Mouse (Mus musculus) ES-Bruce4 (cell line): ENCODE measurements around the gene Olfr867. TPM values are rescaled to one million over a fixed set of nuclear protein-coding genes. Genes with fewer than 3 reads are reported as not detected.

Experiments
- H3K27ac ChIP-seq: 2 replicates; pipeline ENCODE4 v1.5.1; 2012; ENCODE audit warnings: low read length, inconsistent platforms; ENCODE audit not compliant: insufficient read depth
- H3K27me3 ChIP-seq: 2 replicates; pipeline ENCODE4 v1.6.1; 2012; ENCODE audit warnings: mild to moderate bottlenecking, low read length, inconsistent platforms; ENCODE audit not compliant: control insufficient read depth, poor library complexity, insufficient read depth, severe bottlenecking
- H3K36me3 ChIP-seq: 2 replicates; pipeline ENCODE4 v1.6.1; 2012; ENCODE audit warnings: inconsistent platforms, mild to moderate bottlenecking, low read length, moderate library complexity; ENCODE audit not compliant: control insufficient read depth, poor library complexity, insufficient read depth, severe bottlenecking
- H3K4me1 ChIP-seq: one replicate; pipeline ENCODE4 v1.8.1; 2011; ENCODE audit warnings: low read length; ENCODE audit not compliant: control insufficient read depth, insufficient read depth
- H3K4me3 ChIP-seq: 2 replicates; pipeline ENCODE4 v1.5.1; 2011; ENCODE audit warnings: low read depth, mild to moderate bottlenecking, low read length
- H3K9ac ChIP-seq: 2 replicates; pipeline ENCODE4 v1.6.1; 2012; ENCODE audit warnings: low read depth, mild to moderate bottlenecking, inconsistent platforms; ENCODE audit not compliant: poor library complexity, severe bottlenecking
- H3K9me3 ChIP-seq: replicated peaks from 2 replicates; pipeline ENCODE4 v1.6.1; 2012; ENCODE audit warnings: mild to moderate bottlenecking, low read length, inconsistent platforms; ENCODE audit not compliant: control insufficient read depth, poor library complexity, insufficient read depth, severe bottlenecking
- CTCF ChIP-seq: IDR thresholded peaks from one replicate; pipeline ENCODE4 v1.8.1; 2011; ENCODE audit warnings: low read depth, low read length
- EP300 ChIP-seq: IDR thresholded peaks from 2 replicates; pipeline ENCODE4 v1.6.1; 2011; ENCODE audit warnings: low read depth, low read length; ENCODE audit not compliant: insufficient read depth
- POLR2A ChIP-seq: IDR thresholded peaks from one replicate; pipeline ENCODE4 v1.8.1; 2011; ENCODE audit warnings: low read length; ENCODE audit not compliant: insufficient read depth
- polyA plus RNA-seq: library from polyadenylated mRNA; stranded (reverse); fragments of >200 nt; gene quantifications from 2 replicates; pipeline ENCODE4 v1.2.4, GENCODE M21; 2011; ENCODE audit warnings: low read depth; ENCODE audit not compliant: missing spikeins, insufficient read depth, insufficient read length

The Olfr867 gene
- polyA plus RNA-seq, result not detected in 2 replicates

DNA sequence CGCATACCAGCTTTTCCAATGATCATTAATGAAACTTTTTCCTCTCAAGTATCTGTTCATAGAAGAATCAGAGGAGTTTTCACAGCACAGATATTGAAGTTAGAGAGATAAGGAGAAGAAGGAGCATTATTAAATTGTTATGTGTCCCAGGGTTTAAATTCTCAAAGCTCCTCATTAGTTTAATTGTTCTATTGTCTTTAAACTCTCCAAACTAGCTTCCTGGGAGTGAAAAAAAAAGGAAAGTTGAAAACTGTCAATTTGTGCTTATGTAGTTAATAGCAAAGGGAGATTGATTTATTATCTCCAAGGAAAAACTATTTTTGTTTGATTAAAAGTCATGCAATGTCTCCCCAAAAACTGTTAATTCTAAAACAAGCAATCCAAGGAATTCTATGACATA is at the start of gene Olfr867:
TSS of gene Olfr867 (minus strand) at position 101 of the 400 bp plus-strand sequence.
- no peak for TF ChIP-seq CTCF
- no peak for TF ChIP-seq POLR2A
- no peak for TF ChIP-seq EP300
- Histone ChIP-seq H3K9ac (no peak within 1 kb of the TSS), H3K27ac (no peak within 1 kb of the TSS), H3K9me3 (0 out of 2 replicates have a peak, but pooled peaks cover 5% of the 10 kb centered on the region), H3K36me3 (no peaks in the 10 kb centered on the region), H3K27me3 (no peaks in the 10 kb centered on the region), H3K4me3 (no peak within 1 kb of the TSS), H3K4me1 (no peaks in the 10 kb centered on the region)

DNA sequence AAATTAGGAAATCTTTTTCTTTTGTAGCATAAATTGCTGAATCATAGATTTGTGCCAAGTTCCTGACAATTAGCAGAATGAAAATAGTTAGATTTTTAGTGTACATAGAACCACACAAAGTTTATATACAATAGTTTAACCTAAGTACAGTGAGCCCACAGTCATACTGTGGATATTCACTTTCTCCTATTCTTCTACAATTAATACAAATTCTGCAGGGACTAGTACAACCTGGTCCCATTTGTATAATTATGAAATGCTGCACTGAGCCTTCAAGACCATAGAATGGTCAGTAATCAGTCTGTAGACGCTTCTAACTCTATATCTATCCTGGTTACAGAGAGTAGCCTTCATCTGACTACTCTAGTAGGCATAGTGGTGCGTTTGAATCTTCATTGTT is 41.0 kb upstream of the Olfr867 start, which contains the start of gene Olfr868:
TSS of gene Olfr868 (plus strand) at position 301 of the 400 bp plus-strand sequence.
- H3K27me3 ChIP-seq, result no peaks in the 10 kb centered on the region
- H3K9me3 ChIP-seq, result no peaks in the 10 kb centered on the region
- H3K36me3 ChIP-seq, result no peaks in the 10 kb centered on the region
- H3K4me1 ChIP-seq, result no peaks in the 10 kb centered on the region
- H3K27ac ChIP-seq, result no peak within 1 kb of the TSS
- no peak within 1 kb of the TSS for H3K4me3 ChIP-seq
- H3K9ac ChIP-seq, result no peak within 1 kb of the TSS
- TF ChIP-seq EP300, result no peak
- no peak for TF ChIP-seq POLR2A
- TF ChIP-seq CTCF, result no peak

DNA sequence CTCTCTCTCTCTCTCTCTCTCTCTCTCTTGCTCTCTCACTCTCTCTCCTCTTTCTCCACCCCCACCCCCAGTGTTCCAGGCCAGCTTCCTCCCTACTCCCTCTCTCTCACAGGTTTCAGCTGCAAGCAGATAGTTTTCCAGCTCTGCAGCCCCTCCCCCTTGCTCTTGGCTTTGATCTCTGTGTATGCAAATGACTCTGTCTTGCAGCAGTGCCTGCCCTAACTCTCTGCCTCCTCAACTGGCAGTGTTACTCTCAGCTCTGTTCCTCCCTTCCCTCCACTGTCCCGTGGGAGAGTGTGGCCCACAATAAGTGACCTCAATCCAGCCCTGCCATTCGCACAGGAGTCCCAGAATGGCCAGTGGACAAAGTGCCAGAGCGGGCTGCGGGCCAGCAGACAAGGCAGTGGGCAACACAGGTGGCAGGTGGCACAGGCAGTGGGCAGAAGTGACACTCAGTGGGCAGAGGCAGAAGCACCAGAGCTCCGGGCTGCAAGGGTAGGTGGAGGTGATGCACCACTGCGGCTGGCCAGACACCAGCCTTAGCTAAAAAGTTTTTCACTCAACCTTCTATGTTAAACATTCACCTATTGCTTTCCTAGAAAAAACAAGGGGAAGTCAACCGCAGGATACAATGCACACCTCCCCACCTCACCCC is 16.3 kb upstream of the Olfr867 start:
- TF ChIP-seq CTCF (no peak), EP300 (no peak), POLR2A (no peak)
- Histone ChIP-seq H3K27me3 (no peaks in the 10 kb centered on the region), H3K36me3 (no peaks in the 10 kb centered on the region), H3K9ac (no peak overlapping the region), H3K4me1 (no peaks in the 10 kb centered on the region), H3K9me3 (peaks cover 27% of the 10 kb centered on the region), H3K27ac (no peak overlapping the region), H3K4me3 (no peak overlapping the region)

GRCm38 (mm10) chr9:20071291-20071690 is 13.9 kb upstream of the Olfr867 start:
- no peak overlapping the region for H3K27ac ChIP-seq
- H3K9ac ChIP-seq, result no peak overlapping the region
- TF ChIP-seq POLR2A (no peak), CTCF (no peak), EP300 (no peak)
- H3K4me3 ChIP-seq, result no peak overlapping the region
- no peaks in the 10 kb centered on the region for H3K4me1 ChIP-seq
- no peaks in the 10 kb centered on the region for H3K36me3 ChIP-seq
- H3K27me3 ChIP-seq, result no peaks in the 10 kb centered on the region
- peaks cover 27% of the 10 kb centered on the region for H3K9me3 ChIP-seq

DNA sequence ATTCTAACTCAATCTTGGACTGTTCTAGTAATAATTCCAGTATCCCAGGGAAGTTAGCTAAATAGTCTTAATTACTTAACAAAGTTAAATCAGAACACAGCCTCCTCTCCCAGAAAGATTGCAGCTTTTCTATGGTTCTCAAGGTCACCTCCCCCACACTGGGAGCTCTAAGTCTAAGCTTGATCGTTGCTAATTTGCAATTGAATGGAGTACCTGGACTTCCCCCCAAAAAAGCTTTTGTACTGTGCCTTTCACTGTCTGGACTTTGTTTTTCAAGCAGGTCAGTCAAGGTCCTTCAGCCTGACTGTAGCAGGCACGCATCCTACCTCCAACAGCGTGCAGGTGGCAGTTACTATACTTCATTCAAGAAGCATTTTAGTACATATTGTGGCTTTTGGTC is 12.9 kb upstream of the Olfr867 start:
- no peaks in the 10 kb centered on the region for H3K4me1 ChIP-seq
- no peak overlapping the region for H3K9ac ChIP-seq
- no peak overlapping the region for H3K27ac ChIP-seq
- peaks cover 25% of the 10 kb centered on the region for H3K9me3 ChIP-seq
- H3K27me3 ChIP-seq, result no peaks in the 10 kb centered on the region
- H3K36me3 ChIP-seq, result no peaks in the 10 kb centered on the region
- no peak overlapping the region for H3K4me3 ChIP-seq
- TF ChIP-seq CTCF, result no peak
- TF ChIP-seq EP300, result no peak
- TF ChIP-seq POLR2A, result no peak

- H3K27ac ChIP-seq, result no peak overlapping the region
- no peaks in the 10 kb centered on the region for H3K36me3 ChIP-seq
- no peak overlapping the region for H3K9ac ChIP-seq
- no peak for TF ChIP-seq CTCF
- TF ChIP-seq POLR2A, result no peak
- no peak for TF ChIP-seq EP300
- no peaks in the 10 kb centered on the region for H3K9me3 ChIP-seq
- H3K4me1 ChIP-seq, result no peaks in the 10 kb centered on the region
- no peak overlapping the region for H3K4me3 ChIP-seq
- H3K27me3 ChIP-seq, result no peaks in the 10 kb centered on the region
Observed at GRCm38 (mm10) chr9:20047964-20048363, 9.4 kb downstream of the Olfr867 start.
